Mouse (Mus musculus) c-Kit-negative CD71-positive TER-119-positive erythroid progenitor cells, embryonic 14.5 days (primary cell): ENCODE measurements around the gene Cabin1.

Experiments used
- DNase-seq: peaks from one replicate; pipeline ENCODE4 v3.0.0-alpha.2; 2013; ENCODE audit warnings: low read depth, low spot score

Cabin1 gene

GRCm38 (mm10) chr10:75763682-75764518 is at the start of gene Cabin1:
TSS of gene Cabin1 (minus strand) at chr10:75764341.
- peak; percentile 97 for DNase-seq

GRCm38 (mm10) chr10:75804217-75804616 is 40.1 kb upstream of the Cabin1 start:
- no peak for DNase-seq

- DNase-seq = peak; percentile 31
Observed at GRCm38 (mm10) chr10:75798176-75798696, 34.1 kb upstream of the Cabin1 start, which contains the start of gene Gstt1. TSS of gene Gstt1 (minus strand) at chr10:75798584.

- no peak for DNase-seq
Observed at GRCm38 (mm10) chr10:75797619-75798175, 33.6 kb upstream of the Cabin1 start.

GRCm38 (mm10) chr10:75796731-75797516 is 32.8 kb upstream of the Cabin1 start:
- DNase-seq = no peak

GRCm38 (mm10) chr10:75794880-75795279 is 30.7 kb upstream of the Cabin1 start:
- no peak for DNase-seq

GRCm38 (mm10) chr10:75790773-75791172 is 26.6 kb upstream of the Cabin1 start:
- DNase-seq = no peak

GRCm38 (mm10) chr10:75789841-75790240 is 25.7 kb upstream of the Cabin1 start:
- DNase-seq = no peak

- no peak for DNase-seq
Observed at GRCm38 (mm10) chr10:75789081-75789735, 25.1 kb upstream of the Cabin1 start.

- no peak for DNase-seq
Observed at GRCm38 (mm10) chr10:75788277-75788676, 24.1 kb upstream of the Cabin1 start.

- no peak for DNase-seq
Observed at GRCm38 (mm10) chr10:75785442-75785841, 21.3 kb upstream of the Cabin1 start.

- DNase-seq = no peak
Observed at GRCm38 (mm10) chr10:75780769-75781578, 16.8 kb upstream of the Cabin1 start, which contains the start of the genes Gm20441 and Gstt3. TSS of gene Gm20441 (minus strand) at chr10:75780954. TSS of gene Gstt3 (minus strand) at chr10:75781414.

- DNase-seq = no peak
Observed at GRCm38 (mm10) chr10:75779206-75780174, 15.3 kb upstream of the Cabin1 start.

GRCm38 (mm10) chr10:75777885-75778284 is 13.7 kb upstream of the Cabin1 start:
- no peak for DNase-seq

- no peak for DNase-seq
Observed at GRCm38 (mm10) chr10:75776562-75776961, 12.4 kb upstream of the Cabin1 start.

GRCm38 (mm10) chr10:75774587-75774986 is 10.4 kb upstream of the Cabin1 start:
- no peak for DNase-seq

- DNase-seq = no peak
Observed at GRCm38 (mm10) chr10:75774102-75774501, 10.0 kb upstream of the Cabin1 start.

GRCm38 (mm10) chr10:75772795-75773664 is 8.9 kb upstream of the Cabin1 start, which contains the start of gene Ddt:
TSS of gene Ddt (minus strand) at chr10:75773414.
- peak; percentile 79 for DNase-seq
